Mouse (Mus musculus) erythroblast, embryonic 14.5 days (primary cell): ENCODE results near the gene Ganc. TPM values are rescaled to one million over a fixed set of nuclear protein-coding genes. Genes with fewer than 3 reads are reported as not detected.
A peak's percentile ranks its signal among the peaks of the same experiment; 100 is the strongest.

Source experiments
- H3K27me3 ChIP-seq: 2 replicates; pipeline ENCODE4 v1.6.1; 2012; ENCODE audit warnings: inconsistent platforms; ENCODE audit not compliant: control insufficient read depth
- H3K36me3 ChIP-seq: 2 replicates; pipeline ENCODE4 v1.6.1; 2012; ENCODE audit warnings: mild to moderate bottlenecking, inconsistent platforms; ENCODE audit not compliant: control insufficient read depth
- H3K4me1 ChIP-seq: 2 replicates; pipeline ENCODE4 v1.6.1; 2012; ENCODE audit warnings: inconsistent platforms; ENCODE audit not compliant: control insufficient read depth
- H3K4me3 ChIP-seq: replicated peaks from 2 replicates; pipeline ENCODE3; 2012; ENCODE audit warnings: moderate library complexity, mild to moderate bottlenecking, inconsistent platforms
- H3K9me3 ChIP-seq: 2 replicates; pipeline ENCODE4 v1.6.1; 2012; ENCODE audit warnings: low read length, inconsistent platforms, mixed read lengths; ENCODE audit not compliant: control insufficient read depth
- GATA1 ChIP-seq: IDR thresholded peaks from 2 replicates; pipeline ENCODE4 v1.6.1; 2012; ENCODE audit warnings: low read length, inconsistent platforms, mixed read lengths
- TAL1 ChIP-seq: IDR thresholded peaks from 3 replicates; pipeline ENCODE4 v1.6.1; 2012; ENCODE audit warnings: low read length, inconsistent platforms, mixed read lengths
- polyA plus RNA-seq: library from polyadenylated mRNA; stranded (reverse); fragments of >175 nt; gene quantifications from 2 replicates; pipeline ENCODE4 v1.2.3, GENCODE M21; 2012

The Ganc gene
- polyA plus RNA-seq, 1 experiment = 0.06 TPM

DNA sequence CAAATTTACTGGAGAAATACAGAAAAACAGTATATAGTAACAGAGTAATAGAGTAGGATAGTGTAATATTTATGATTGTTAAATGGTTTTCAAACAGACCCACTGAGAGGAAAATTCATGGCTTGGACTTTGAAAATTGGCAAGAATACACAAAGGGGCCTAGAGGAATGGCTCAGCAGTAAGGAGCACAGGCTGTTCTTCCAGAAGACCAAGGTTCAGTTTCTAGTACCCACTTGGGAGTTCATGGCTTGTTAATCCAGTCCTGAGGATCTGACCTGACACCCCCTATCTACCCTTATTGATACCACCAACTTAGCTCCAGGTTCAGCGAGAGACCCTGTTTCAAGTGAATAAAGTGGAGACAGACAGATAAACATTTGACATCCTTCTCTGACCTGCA, 5.7 kb upstream of the Ganc start:
- TF ChIP-seq GATA1 = no peak
- TF ChIP-seq TAL1 = no peak
- H3K27me3 ChIP-seq = no peaks in the 10 kb centered on the region
- no peak overlapping the region for H3K4me3 ChIP-seq
- no peaks in the 10 kb centered on the region for H3K9me3 ChIP-seq
- peaks cover 8% of the 10 kb centered on the region for H3K4me1 ChIP-seq
- peaks cover 68% of the 10 kb centered on the region for H3K36me3 ChIP-seq

DNA sequence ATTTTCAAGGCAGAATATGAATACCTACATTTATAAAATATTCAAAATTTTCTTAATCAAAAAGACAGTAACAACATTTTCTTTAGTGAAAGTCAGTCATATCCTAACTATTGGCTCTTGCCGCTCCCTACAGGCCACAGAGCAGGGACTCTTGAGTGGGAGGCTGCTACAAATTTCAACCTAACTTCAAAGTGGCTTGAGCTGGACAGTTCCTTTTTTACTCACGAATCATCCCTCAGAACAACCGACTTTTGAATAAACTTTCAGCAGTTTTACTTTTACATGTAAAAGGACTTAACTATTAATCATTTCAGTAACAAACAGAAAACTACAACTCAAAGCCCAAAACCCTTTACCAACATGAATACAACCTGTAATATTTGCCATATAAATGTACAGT, 883 bp upstream of the Ganc start:
- TF ChIP-seq TAL1 (no peak), GATA1 (no peak)
- H3K27me3 ChIP-seq = no peaks in the 10 kb centered on the region
- peaks cover 27% of the 10 kb centered on the region for H3K4me1 ChIP-seq

DNA sequence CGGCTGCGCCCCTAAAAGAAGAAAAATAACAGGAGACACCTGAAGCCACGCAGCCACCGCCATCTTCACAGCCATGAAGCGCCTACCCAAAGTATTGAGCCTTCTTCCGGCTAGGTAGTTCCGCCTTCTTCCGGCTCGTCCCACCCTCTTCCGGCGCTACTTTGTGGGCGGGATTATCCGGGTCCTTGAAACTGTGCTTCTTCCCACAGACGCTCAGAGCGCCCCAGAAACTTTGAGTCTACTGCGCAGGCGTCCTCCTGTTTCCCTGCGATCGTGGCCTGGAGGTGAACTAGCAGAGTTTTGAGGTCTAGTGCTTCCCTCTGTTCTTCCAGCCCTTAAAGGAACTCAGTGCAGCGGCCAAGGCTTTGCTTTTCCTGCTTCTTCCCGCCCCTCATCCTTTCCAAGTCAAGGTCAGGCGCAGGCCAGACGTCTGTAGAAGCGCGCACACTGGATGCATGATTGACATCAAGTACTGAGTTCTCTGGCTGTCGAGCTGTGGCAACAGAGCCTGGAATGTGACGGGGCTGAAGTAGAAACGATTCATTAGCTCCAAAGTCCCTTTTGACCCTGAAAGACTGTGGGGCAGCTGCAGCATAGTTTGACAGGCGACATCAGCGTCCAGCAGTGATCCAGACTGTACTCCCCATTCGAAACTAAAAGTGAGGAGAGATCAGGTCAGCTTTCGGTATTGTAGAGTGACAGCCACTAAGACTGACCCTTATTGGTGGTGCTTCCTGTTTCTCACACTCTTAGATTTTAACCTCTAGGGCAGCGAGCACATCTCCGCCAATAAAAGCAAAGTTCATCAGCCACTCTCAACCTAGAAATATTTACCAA, 508 bp downstream of the Ganc start, which contains the start of gene Tmem87a:
Gene Tmem87a, minus strand, starts transcription at position 128 of the 837 bp plus-strand sequence.
- H3K4me1 ChIP-seq = peaks cover 27% of the 10 kb centered on the region
- TF ChIP-seq TAL1 (no peak), GATA1 (no peak)
- peak within 1 kb of the TSS; percentile 78 for H3K4me3 ChIP-seq
- H3K36me3 ChIP-seq = peaks cover 14% of the 10 kb centered on the region
- no peaks in the 10 kb centered on the region for H3K27me3 ChIP-seq
- no peaks in the 10 kb centered on the region for H3K9me3 ChIP-seq

More for the DNA sequence above, 883 bp upstream of the Ganc start:
- Histone ChIP-seq H3K36me3 (peaks cover 23% of the 10 kb centered on the region), H3K9me3 (no peaks in the 10 kb centered on the region), H3K4me3 (peak overlapping the region; percentile 78)

DNA sequence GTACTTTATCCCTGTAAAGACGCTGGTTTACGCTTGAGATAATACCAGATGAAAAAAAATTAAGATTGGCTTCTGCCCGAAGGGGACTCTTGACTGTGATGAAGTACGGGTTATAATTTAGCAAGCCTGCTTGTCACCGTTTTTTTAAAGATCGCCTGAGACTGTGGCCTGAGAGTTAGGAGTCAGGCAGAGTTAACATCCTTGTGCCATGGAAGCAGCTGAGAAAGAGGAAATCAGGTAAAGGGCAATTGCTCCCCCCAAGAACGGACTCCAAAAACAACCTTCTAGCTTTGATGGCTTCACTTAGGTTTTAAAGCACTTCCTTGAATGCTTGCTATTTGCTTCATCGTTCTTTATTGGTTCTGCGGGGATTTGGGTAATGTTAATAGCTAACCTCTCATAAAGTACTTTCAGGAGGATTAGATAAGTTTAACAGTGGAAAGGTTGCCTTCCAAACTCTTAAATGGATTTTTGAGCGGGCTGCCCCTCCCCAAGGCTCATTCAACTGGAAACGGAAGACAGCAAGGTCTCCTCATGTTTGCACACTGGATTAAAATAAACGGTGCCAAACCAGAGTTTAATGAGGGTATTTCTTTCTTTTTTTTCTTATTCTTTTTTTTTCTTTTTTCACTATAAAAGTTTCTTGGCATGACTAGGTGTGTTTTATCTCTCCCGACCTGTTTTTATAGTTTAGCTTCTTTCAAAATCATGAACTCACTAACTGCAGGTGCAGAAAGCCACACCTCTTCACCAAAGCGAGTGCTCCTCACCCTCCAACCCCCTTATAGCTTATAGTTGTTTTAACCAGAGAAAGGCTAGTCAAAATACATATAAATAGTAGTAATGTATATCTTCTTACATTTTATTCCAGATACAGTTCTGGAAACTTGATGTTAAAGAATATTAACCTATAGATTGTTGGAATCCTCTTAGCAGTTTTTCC, 1.4 kb downstream of the Ganc start:
- no peaks in the 10 kb centered on the region for H3K9me3 ChIP-seq
- no peak for TF ChIP-seq GATA1
- no peaks in the 10 kb centered on the region for H3K27me3 ChIP-seq
- H3K36me3 ChIP-seq = peaks cover 14% of the 10 kb centered on the region
- H3K4me3 ChIP-seq = peak overlapping the region; percentile 78
- peaks cover 27% of the 10 kb centered on the region for H3K4me1 ChIP-seq

DNA sequence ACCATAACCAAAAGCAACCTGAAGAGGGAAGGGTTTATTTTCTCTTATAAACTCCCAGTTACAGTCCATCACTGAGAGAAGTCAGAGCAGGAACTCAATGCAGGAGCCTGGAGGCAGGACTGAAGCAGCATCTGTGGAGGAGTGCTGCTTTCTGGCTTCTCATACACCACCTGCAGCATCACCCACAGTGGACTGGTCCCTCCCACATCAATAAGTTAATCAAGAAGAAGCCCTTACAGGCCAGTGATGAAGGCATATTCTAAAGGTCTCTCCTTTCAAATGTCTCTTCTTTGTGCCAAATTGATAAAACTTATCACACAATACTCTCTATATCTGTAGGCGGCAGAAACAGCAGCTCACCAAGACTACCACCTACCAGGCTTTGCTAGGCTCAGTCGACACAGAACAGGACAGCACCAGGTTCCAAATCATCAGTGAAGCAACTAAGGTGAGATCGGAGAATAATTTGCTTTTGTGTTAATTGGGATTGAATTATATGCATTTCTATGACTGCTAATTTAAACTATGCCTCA, 7.5 kb downstream of the Ganc start:
- Histone ChIP-seq H3K4me1 (peaks cover 13% of the 10 kb centered on the region), H3K36me3 (peaks cover 4% of the 10 kb centered on the region), H3K9me3 (no peaks in the 10 kb centered on the region), H3K27me3 (no peaks in the 10 kb centered on the region), H3K4me3 (peak overlapping the region; percentile 29)
- TF ChIP-seq GATA1 = no peak
- TF ChIP-seq TAL1 = no peak

DNA sequence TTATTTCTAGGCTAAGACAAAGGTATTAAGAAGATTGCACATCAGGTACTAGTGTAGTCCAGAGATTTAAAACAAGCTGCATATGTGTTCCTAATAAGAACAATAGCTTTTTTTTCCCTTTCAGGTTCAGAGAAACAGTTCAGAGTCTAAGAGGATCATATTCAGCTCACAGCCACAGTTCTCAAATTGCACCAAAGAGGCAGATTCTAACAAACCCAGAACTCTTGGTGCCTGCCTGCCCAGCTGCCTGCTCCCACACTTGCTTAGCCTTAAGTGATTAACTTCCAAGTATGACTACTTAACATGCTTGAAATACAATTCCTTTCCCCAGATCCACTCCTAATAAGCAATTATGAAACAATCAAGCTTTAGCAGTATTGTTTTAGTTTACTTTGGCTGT, 10.4 kb downstream of the Ganc start:
- TF ChIP-seq GATA1 (no peak), TAL1 (no peak)
- peaks cover 13% of the 10 kb centered on the region for H3K4me1 ChIP-seq
- no peak overlapping the region for H3K4me3 ChIP-seq
- H3K36me3 ChIP-seq = peaks cover 4% of the 10 kb centered on the region
- H3K27me3 ChIP-seq = no peaks in the 10 kb centered on the region
- no peaks in the 10 kb centered on the region for H3K9me3 ChIP-seq

DNA sequence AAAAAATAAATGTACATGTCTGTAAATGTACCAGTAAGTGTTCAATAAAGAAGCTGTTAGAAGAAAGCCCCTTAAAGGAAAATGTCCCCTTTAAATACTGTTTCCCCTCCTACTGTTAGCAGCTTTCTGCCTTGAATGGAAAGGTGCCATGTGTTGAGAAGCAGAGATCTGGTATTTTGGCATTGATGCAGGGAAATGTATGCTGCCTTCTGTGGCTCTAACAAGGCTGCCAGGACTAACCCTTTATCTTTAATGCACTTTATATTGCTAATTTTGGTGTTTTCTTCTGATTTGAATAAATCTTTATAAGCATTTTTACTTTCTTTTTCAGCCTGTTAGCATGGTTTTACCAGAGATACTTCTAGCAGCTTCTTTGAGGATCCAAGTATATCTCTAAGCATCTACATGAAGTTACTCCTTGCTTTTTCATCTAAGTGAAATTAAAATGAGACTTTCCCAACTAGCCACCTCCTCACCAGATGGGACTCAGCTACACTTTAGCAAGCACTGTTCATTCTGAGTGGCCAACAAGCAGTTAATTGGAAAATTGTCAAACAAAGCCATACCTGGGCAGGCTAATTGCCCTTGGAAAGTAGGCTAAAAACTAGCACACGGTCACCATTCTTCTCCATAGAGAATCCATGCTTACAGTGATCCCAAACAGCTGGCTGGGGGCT, 11.2 kb downstream of the Ganc start:
- Histone ChIP-seq H3K4me3 (no peak overlapping the region), H3K9me3 (no peaks in the 10 kb centered on the region), H3K36me3 (peaks cover 4% of the 10 kb centered on the region), H3K4me1 (peaks cover 13% of the 10 kb centered on the region), H3K27me3 (no peaks in the 10 kb centered on the region)
- no peak for TF ChIP-seq GATA1
- TF ChIP-seq TAL1 = no peak

DNA sequence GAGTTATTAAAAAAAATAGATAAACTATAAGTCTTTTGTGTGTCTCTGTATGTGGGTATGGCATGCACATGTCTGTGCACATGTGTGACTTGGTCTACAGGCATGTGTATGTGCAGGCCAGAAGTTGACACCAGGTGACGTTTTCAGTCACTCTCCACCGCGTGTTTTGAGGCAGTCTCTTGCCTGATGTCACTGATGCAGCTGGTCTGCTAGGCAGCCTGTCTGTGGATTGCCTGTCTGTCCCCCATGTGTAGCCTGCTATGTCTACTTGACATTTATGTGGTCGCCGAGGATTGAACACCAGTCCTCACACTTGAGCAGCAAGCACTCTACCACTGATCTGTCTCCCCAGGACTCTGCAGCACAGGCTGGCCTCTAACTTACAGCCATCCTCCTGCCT, 20.7 kb downstream of the Ganc start:
- Histone ChIP-seq H3K36me3 (peaks cover 17% of the 10 kb centered on the region), H3K4me1 (peaks cover 3% of the 10 kb centered on the region), H3K27me3 (no peaks in the 10 kb centered on the region), H3K9me3 (no peaks in the 10 kb centered on the region), H3K4me3 (no peak overlapping the region)
- no peak for TF ChIP-seq GATA1
- TF ChIP-seq TAL1 = no peak

DNA sequence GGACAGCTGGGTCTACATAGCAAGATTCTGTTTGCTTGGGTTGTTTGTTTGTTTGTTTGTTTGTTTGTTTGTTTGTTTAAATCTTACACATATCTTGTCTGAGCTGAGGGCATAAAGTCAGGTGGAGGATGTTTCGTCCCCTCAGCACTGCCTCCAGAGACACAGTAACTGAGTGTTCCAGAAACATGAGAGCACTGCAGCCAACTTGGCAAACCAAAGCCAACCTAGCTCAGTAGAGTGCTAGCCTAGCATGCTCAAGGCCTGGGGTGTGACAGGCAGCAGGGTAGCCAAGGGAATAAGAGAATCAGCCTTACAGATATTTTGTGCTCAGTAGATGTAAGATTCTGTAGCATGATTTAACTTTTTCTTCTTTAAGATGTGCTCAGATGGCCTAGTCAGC, 40.8 kb downstream of the Ganc start:
- TF ChIP-seq TAL1 = no peak
- TF ChIP-seq GATA1 = no peak
- Histone ChIP-seq H3K4me1 (peaks cover 2% of the 10 kb centered on the region), H3K27me3 (no peaks in the 10 kb centered on the region), H3K4me3 (no peak overlapping the region), H3K36me3 (peaks cover 2% of the 10 kb centered on the region), H3K9me3 (no peaks in the 10 kb centered on the region)
